Mouse (Mus musculus): ENCODE data around the gene Spp1.

DNA sequence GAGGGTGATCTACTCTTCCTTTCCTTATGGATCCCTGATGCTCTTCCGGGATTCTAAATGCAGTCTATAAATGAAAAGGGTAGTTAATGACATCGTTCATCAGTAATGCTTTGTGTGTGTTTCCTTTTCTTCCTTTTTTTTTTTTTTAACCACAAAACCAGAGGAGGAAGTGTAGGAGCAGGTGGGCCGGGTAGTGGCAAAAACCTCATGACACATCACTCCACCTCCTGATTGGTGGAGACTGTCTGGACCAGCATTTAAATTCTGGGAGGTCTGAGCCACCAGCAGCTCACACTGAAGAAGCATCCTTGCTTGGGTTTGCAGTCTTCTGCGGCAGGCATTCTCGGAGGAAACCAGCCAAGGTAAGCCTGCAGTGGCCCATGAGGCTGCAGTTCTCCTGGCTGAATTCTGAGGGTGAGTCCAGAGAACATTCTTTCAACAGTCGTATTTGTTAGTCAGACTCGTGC lies at the start of gene Spp1:
- no peak for TF ChIP-seq CTCF (IDR thresholded peaks at IDR 0.05; ENCODE audit: extremely low read depth, insufficient read depth, low read length)
- TF ChIP-seq POLR2A (IDR thresholded peaks at IDR 0.05; ENCODE audit: extremely low read depth, insufficient read depth, low read length), result no peak

Data from cortical plate, adult 2 months (tissue).